Mouse (Mus musculus) midbrain, embryonic 12.5 days (tissue): ENCODE data around the gene Kazn. TPM values are rescaled to one million over a fixed set of nuclear protein-coding genes. Genes with fewer than 3 reads are reported as not detected.

Source experiments
- ATAC-seq: fragments of 200-750 bp; cut with Nextera tagmentation; 2 replicates; pipeline ENCODE4 v1.8.0; 2017; ENCODE audit warnings: low read depth, moderate TSS enrichment, moderate library complexity; ENCODE audit not compliant: low FRiP score
- H3K27ac ChIP-seq: fragments of 300-500 bp; sonication (generic); replicated peaks from 2 replicates; pipeline ENCODE4 v1.5.1; 2016; ENCODE audit warnings: mild to moderate bottlenecking
- H3K27me3 ChIP-seq: fragments of 300-500 bp; sonication (generic); 2 replicates; pipeline ENCODE4 v1.6.1; 2016; ENCODE audit warnings: mild to moderate bottlenecking
- H3K36me3 ChIP-seq: fragments of 300-500 bp; sonication (generic); 2 replicates; pipeline ENCODE4 v1.6.1; 2016
- H3K4me1 ChIP-seq: fragments of 300-500 bp; sonication (generic); 2 replicates; pipeline ENCODE4 v1.6.1; 2016
- H3K4me2 ChIP-seq: fragments of 300-500 bp; sonication (generic); replicated peaks from 2 replicates; pipeline ENCODE4 v1.6.1; 2016; ENCODE audit warnings: mild to moderate bottlenecking, moderate library complexity
- H3K4me3 ChIP-seq: fragments of 300-500 bp; sonication (generic); 2 replicates; pipeline ENCODE4 v1.5.1; 2016; ENCODE audit warnings: mild to moderate bottlenecking
- H3K9ac ChIP-seq: fragments of 300-500 bp; sonication (generic); replicated peaks from 2 replicates; pipeline ENCODE4 v1.6.1; 2016; ENCODE audit warnings: mild to moderate bottlenecking, moderate library complexity
- H3K9me3 ChIP-seq: fragments of 300-500 bp; sonication (generic); 2 replicates; pipeline ENCODE4 v1.6.1; 2016; ENCODE audit warnings: mild to moderate bottlenecking
- WGBS: fragments of 180-500 bp; shearing (Covaris S2); methylation state at CpG from one replicate; pipeline ENCODE4 v1.1.7; 2016; 5-methylcytosine and 5-hydroxymethylcytosine counted together
- polyA plus RNA-seq: library from polyadenylated mRNA; unstranded; fragments of >200 nt; fragmentation: Nextera tagmentation; extraction: Ambion mirVana; gene quantifications from 2 replicates; pipeline ENCODE4 v1.2.1, GENCODE M21; 2016

The Kazn gene
- polyA plus RNA-seq, 1 experiment from 2014 or later, result 22.0 TPM

GRCm38 (mm10) chr4:142065270-142065669 is 173.9 kb downstream of the Kazn start:
- Histone ChIP-seq H3K4me3 (no peak overlapping the region), H3K4me1 (peaks cover 16% of the 10 kb centered on the region), H3K27ac (no peak overlapping the region), H3K27me3 (peaks cover 26% of the 10 kb centered on the region), H3K4me2 (no peak overlapping the region), H3K9me3 (no peaks in the 10 kb centered on the region), H3K9ac (no peak overlapping the region), H3K36me3 (no peaks in the 10 kb centered on the region)
- 74% methylated on average over 8 of the region's 8 CpGs for WGBS
- no peak for ATAC-seq

- WGBS, result 90% methylated on average over 11 of the region's 11 CpGs
- Histone ChIP-seq H3K4me3 (no peak overlapping the region), H3K9ac (no peak overlapping the region), H3K4me2 (no peak overlapping the region), H3K4me1 (peaks cover 16% of the 10 kb centered on the region), H3K36me3 (no peaks in the 10 kb centered on the region), H3K27me3 (peaks cover 24% of the 10 kb centered on the region; the same call in 1 of the 2 replicates), H3K27ac (no peak overlapping the region), H3K9me3 (no peaks in the 10 kb centered on the region)
- ATAC-seq, result no peak
These were observed 174.5 kb downstream of the Kazn start for GRCm38 (mm10) chr4:142064582-142065228.

GRCm38 (mm10) chr4:142063057-142063534 is 176.1 kb downstream of the Kazn start:
- no peak overlapping the region for H3K4me3 ChIP-seq
- H3K36me3 ChIP-seq, result no peaks in the 10 kb centered on the region
- H3K9ac ChIP-seq, result no peak overlapping the region
- H3K27me3 ChIP-seq, result peaks cover 15% of the 10 kb centered on the region; the same call in 1 of the 2 replicates
- H3K4me1 ChIP-seq, result peaks cover 8% of the 10 kb centered on the region
- no peaks in the 10 kb centered on the region for H3K9me3 ChIP-seq
- no peak overlapping the region for H3K4me2 ChIP-seq
- H3K27ac ChIP-seq, result no peak overlapping the region
- WGBS, result 87% methylated on average over 8 of the region's 8 CpGs
- no peak for ATAC-seq

GRCm38 (mm10) chr4:142061485-142062240 is 177.5 kb downstream of the Kazn start:
- Histone ChIP-seq H3K36me3 (no peaks in the 10 kb centered on the region), H3K27ac (no peak overlapping the region), H3K4me2 (no peak overlapping the region), H3K27me3 (peaks cover 11% of the 10 kb centered on the region; the same call in 1 of the 2 replicates), H3K4me3 (no peak overlapping the region), H3K9me3 (no peaks in the 10 kb centered on the region), H3K4me1 (peaks cover 6% of the 10 kb centered on the region), H3K9ac (no peak overlapping the region)
- WGBS, result 80% methylated on average over 23 of the region's 23 CpGs
- ATAC-seq, result no peak

GRCm38 (mm10) chr4:142060455-142061378 is 178.5 kb downstream of the Kazn start:
- Histone ChIP-seq H3K9ac (no peak overlapping the region), H3K4me1 (no peaks in the 10 kb centered on the region), H3K27ac (no peak overlapping the region), H3K9me3 (no peaks in the 10 kb centered on the region), H3K27me3 (peaks cover 11% of the 10 kb centered on the region; the same call in 1 of the 2 replicates), H3K4me3 (no peak overlapping the region), H3K4me2 (no peak overlapping the region), H3K36me3 (no peaks in the 10 kb centered on the region)
- no peak for ATAC-seq
- WGBS, result 61% methylated on average over 18 of the region's 18 CpGs

GRCm38 (mm10) chr4:142059841-142060193 is 179.4 kb downstream of the Kazn start:
- Histone ChIP-seq H3K4me1 (no peaks in the 10 kb centered on the region), H3K9ac (no peak overlapping the region), H3K27me3 (peaks cover 11% of the 10 kb centered on the region; the same call in 1 of the 2 replicates), H3K4me2 (no peak overlapping the region), H3K36me3 (no peaks in the 10 kb centered on the region), H3K27ac (no peak overlapping the region), H3K4me3 (no peak overlapping the region), H3K9me3 (no peaks in the 10 kb centered on the region)
- 87% methylated on average over 8 of the region's 8 CpGs for WGBS
- no peak for ATAC-seq

GRCm38 (mm10) chr4:142059113-142059840 is 179.9 kb downstream of the Kazn start:
- 78% methylated on average over 13 of the region's 13 CpGs for WGBS

GRCm38 (mm10) chr4:142057529-142058216 is 181.5 kb downstream of the Kazn start:
- Histone ChIP-seq H3K9me3 (no peaks in the 10 kb centered on the region), H3K4me3 (no peak overlapping the region), H3K4me2 (no peak overlapping the region), H3K4me1 (no peaks in the 10 kb centered on the region), H3K27me3 (0 out of 2 replicates have a peak, but pooled peaks cover 2% of the 10 kb centered on the region), H3K36me3 (no peaks in the 10 kb centered on the region), H3K9ac (no peak overlapping the region), H3K27ac (no peak overlapping the region)
- ATAC-seq, result no peak
- WGBS, result 82% methylated on average over 22 of the region's 22 CpGs

More at GRCm38 (mm10) chr4:142059113-142059840, 179.9 kb downstream of the Kazn start:
- no peak for ATAC-seq
- no peaks in the 10 kb centered on the region for H3K9me3 ChIP-seq
- peaks cover 10% of the 10 kb centered on the region; the same call in 1 of the 2 replicates for H3K27me3 ChIP-seq
- H3K36me3 ChIP-seq, result no peaks in the 10 kb centered on the region
- no peaks in the 10 kb centered on the region for H3K4me1 ChIP-seq
- no peak overlapping the region for H3K4me2 ChIP-seq
- H3K9ac ChIP-seq, result no peak overlapping the region
- H3K4me3 ChIP-seq, result no peak overlapping the region
- no peak overlapping the region for H3K27ac ChIP-seq

GRCm38 (mm10) chr4:142055600-142055999 is 183.6 kb downstream of the Kazn start:
- Histone ChIP-seq H3K27me3 (no peaks in the 10 kb centered on the region), H3K27ac (no peak overlapping the region), H3K36me3 (no peaks in the 10 kb centered on the region), H3K4me2 (no peak overlapping the region), H3K9ac (no peak overlapping the region), H3K4me3 (no peak overlapping the region), H3K4me1 (no peaks in the 10 kb centered on the region), H3K9me3 (no peaks in the 10 kb centered on the region)
- 92% methylated on average over 8 of the region's 8 CpGs for WGBS
- ATAC-seq, result no peak

GRCm38 (mm10) chr4:142054580-142054979 is 184.6 kb downstream of the Kazn start:
- H3K27ac ChIP-seq, result no peak overlapping the region
- WGBS, result 91% methylated on average over 11 of the region's 11 CpGs
- H3K36me3 ChIP-seq, result no peaks in the 10 kb centered on the region
- no peaks in the 10 kb centered on the region for H3K9me3 ChIP-seq
- H3K27me3 ChIP-seq, result no peaks in the 10 kb centered on the region
- no peak overlapping the region for H3K9ac ChIP-seq
- no peak overlapping the region for H3K4me3 ChIP-seq
- ATAC-seq, result no peak
- no peak overlapping the region for H3K4me2 ChIP-seq
- H3K4me1 ChIP-seq, result no peaks in the 10 kb centered on the region
